Mouse (Mus musculus) hindbrain, embryonic 10.5 days (tissue): ENCODE data around the gene Card19. TPM values are rescaled to one million over a fixed set of nuclear protein-coding genes. Genes with fewer than 3 reads are reported as not detected.

Experiments
- DNase-seq: peaks from one replicate; pipeline ENCODE4 v3.0.0-alpha.2; 2017; ENCODE audit warnings: low spot score
- H3K27ac ChIP-seq: fragments of 300-500 bp; sonication (generic); 2 replicates; pipeline ENCODE4 v1.5.1; 2016; ENCODE audit warnings: mild to moderate bottlenecking, moderate library complexity
- H3K27me3 ChIP-seq: fragments of 300-500 bp; sonication (generic); 2 replicates; pipeline ENCODE4 v1.6.1; 2016; ENCODE audit warnings: mild to moderate bottlenecking; ENCODE audit not compliant: poor library complexity, insufficient read depth, severe bottlenecking
- H3K36me3 ChIP-seq: fragments of 300-500 bp; sonication (generic); 2 replicates; pipeline ENCODE4 v1.6.1; 2016; ENCODE audit warnings: mild to moderate bottlenecking, moderate library complexity
- H3K4me1 ChIP-seq: fragments of 300-500 bp; sonication (generic); replicated peaks from 2 replicates; pipeline ENCODE4 v1.6.1; 2016; ENCODE audit warnings: mild to moderate bottlenecking
- H3K4me3 ChIP-seq: fragments of 300-500 bp; sonication (generic); 2 replicates; pipeline ENCODE4 v1.5.1; 2016; ENCODE audit warnings: mild to moderate bottlenecking, moderate library complexity
- H3K9me3 ChIP-seq: fragments of 300-500 bp; sonication (generic); 2 replicates; pipeline ENCODE4 v1.6.1; 2016; ENCODE audit warnings: mild to moderate bottlenecking, moderate library complexity
- WGBS: fragments of 180-500 bp; shearing (Covaris S2); methylation state at CpG from one replicate; pipeline ENCODE4 v1.1.7; 2016; 5-methylcytosine and 5-hydroxymethylcytosine counted together
- polyA plus RNA-seq: library from polyadenylated mRNA; unstranded; fragments of >200 nt; fragmentation: Nextera tagmentation; extraction: Ambion mirVana; gene quantifications from 2 replicates; pipeline ENCODE4 v1.2.1, GENCODE M21; 2016

Gene Card19
- 25.8 and 27.4 TPM in 2 replicates for polyA plus RNA-seq

DNA sequence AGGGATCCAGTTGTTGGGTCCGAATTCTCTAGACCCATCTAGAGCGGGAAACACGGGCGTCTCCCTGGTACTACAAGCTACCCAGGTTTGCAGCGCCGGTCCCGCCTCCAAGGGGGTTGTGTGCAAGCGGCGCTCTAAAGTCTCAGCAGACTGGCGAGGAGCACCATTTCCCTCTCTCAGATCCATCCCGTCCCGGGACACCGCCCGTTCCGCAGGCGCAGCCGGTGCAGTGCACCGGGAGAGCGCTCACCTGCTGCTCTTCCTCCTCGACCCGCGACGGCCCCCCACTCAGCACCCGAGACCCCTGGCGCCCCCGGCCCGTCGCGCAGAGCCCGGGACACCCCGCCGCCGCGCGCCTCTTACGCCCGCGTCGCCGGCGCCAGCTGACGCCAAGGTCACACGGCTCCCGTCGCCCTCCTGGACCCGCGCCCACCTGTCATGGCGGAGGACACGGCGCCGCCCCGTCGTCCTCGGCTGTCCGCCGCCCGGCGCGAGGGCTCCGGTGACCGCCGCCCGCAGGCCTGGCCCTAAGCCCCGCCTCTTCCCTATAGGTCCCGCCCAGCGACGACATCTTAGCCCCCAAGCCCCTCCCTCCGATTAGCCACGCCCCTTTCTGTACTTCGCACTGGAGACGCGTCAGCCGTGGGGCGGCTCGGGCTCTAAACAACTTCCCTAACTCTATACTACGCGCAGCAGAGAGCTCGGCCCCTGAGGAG lies at the start of gene Card19:
Gene Card19, minus strand, starts transcription at position 534 of the 716 bp plus-strand sequence.
- peak; percentile 92 for DNase-seq
- H3K9me3 ChIP-seq, result no peaks in the 10 kb centered on the region
- peak within 1 kb of the TSS; percentile 85 for H3K4me3 ChIP-seq
- WGBS, result under 1% methylated on average over 78 of the region's 78 CpGs
- peak within 1 kb of the TSS; percentile 87 for H3K27ac ChIP-seq
- peaks cover 49% of the 10 kb centered on the region for H3K4me1 ChIP-seq
- H3K27me3 ChIP-seq, result peaks cover 50% of the 10 kb centered on the region
- H3K36me3 ChIP-seq, result no peaks in the 10 kb centered on the region

DNA sequence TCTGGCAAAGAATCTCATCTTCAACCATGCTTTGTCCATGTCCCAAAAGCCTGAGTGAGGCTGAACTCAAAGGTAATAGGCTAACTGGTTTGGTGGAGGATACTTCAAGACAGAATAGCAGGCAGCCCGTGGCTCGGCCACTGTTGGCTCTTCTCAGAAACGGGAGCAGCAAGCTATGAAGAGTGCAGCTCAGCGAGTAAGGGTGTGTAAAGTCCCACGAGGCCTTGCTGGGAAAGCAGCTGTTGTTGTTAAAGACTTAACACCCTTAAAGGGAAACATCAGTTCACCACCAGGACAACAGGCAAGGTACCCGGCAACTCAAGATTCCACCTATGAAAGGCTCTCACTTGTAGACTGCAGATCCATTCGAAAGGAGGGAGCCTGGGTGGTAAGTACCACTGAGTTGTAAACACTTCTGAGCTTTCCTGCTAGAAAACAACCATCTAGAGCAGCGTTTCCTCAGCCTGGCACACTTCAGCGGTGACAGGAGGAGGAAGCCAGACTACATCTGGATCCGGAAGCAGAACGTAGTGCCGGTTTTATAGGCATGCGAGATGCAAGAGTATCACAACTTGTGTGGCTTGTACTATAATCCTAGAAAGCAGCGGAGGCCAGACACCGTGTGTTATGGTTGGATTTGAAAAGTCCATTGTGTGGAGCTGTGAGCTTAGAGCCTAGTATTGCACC lies 44.3 kb upstream of the Card19 start:
- H3K4me1 ChIP-seq, result peaks cover 19% of the 10 kb centered on the region
- H3K27me3 ChIP-seq, result no peaks in the 10 kb centered on the region
- no peak for DNase-seq
- 84% methylated on average over 15 of the region's 15 CpGs for WGBS
- H3K9me3 ChIP-seq, result no peaks in the 10 kb centered on the region
- peaks cover 4% of the 10 kb centered on the region; the same call in 1 of the 2 replicates for H3K36me3 ChIP-seq
- H3K4me3 ChIP-seq, result no peak overlapping the region
- H3K27ac ChIP-seq, result no peak overlapping the region

DNA sequence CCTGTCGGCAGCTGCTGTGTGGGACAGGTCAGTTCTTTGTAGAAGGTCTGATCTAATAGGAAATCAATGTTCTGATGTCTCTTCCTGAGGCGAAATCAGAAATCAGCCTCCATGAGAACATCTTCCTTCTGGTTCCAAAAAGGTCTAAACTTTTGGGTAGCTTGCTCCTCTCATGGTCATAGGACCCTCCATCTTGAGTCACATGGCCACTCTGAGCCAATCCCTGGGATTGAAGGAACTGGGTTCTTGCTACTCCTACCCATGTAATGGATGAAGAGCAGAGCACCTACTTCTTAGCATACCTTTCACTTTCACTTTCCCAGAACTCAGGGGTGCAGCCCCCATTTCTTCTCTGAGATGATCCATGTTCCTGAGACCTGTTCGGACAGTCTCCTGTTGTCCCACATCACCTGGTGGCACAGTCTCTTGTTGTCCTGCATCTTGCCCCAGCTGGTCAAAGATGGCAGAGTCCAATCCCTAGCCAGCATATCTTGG lies 42.0 kb upstream of the Card19 start:
- Histone ChIP-seq H3K27ac (no peak overlapping the region), H3K36me3 (no peaks in the 10 kb centered on the region), H3K9me3 (no peaks in the 10 kb centered on the region), H3K4me1 (peaks cover 13% of the 10 kb centered on the region), H3K27me3 (no peaks in the 10 kb centered on the region), H3K4me3 (no peak overlapping the region)
- DNase-seq, result no peak
- 83% methylated on average over 3 of the region's 3 CpGs for WGBS

DNA sequence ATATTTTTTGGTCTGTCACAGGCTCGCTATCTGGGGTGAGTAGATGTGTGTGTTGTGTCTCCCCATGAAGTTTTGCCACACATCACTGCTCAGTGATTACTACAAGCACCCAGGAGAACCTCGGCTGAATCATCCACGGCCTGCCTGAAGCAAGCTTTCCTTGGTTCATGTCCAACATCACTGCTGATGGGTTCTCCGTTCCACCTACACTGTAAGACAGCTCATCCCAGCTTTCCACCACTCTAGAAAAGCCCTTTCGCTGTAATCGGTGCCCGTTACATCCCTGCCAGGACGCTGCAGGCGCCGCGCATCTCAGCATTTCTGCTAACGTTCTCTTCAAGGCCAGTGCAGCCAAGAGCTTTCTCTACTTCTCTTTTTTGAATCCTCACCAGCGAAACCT lies 36.9 kb upstream of the Card19 start:
- DNase-seq, result no peak
- Histone ChIP-seq H3K27me3 (peaks cover 30% of the 10 kb centered on the region), H3K4me3 (no peak overlapping the region), H3K4me1 (peaks cover 27% of the 10 kb centered on the region), H3K36me3 (no peaks in the 10 kb centered on the region), H3K27ac (no peak overlapping the region), H3K9me3 (no peaks in the 10 kb centered on the region)
- 92% methylated on average over 13 of the region's 13 CpGs for WGBS

DNA sequence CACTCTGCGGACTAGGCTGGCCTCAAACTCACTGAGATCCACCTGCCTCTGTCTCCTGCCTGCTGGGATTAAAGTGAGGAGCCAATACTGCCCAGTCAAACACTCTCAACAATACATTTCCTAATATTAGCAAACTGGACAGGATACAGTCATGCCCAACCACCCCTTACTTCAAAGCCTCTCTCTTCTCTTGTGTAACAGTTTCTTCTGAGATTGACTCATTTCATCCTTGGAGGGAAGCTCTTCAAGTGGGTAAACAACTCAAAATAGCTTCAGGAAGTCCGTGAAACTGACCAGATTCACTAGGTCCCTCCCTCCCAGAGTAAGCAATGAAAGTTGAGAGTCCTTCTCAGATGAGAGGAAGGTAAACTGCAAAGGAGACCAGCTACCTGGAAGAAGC lies 36.3 kb upstream of the Card19 start:
- DNase-seq, result no peak
- H3K27ac ChIP-seq, result no peak overlapping the region
- H3K4me3 ChIP-seq, result no peak overlapping the region
- no peaks in the 10 kb centered on the region for H3K36me3 ChIP-seq
- H3K27me3 ChIP-seq, result peaks cover 37% of the 10 kb centered on the region
- no peaks in the 10 kb centered on the region for H3K9me3 ChIP-seq
- 80% methylated on average over 2 of the region's 2 CpGs for WGBS
- peaks cover 27% of the 10 kb centered on the region for H3K4me1 ChIP-seq

DNA sequence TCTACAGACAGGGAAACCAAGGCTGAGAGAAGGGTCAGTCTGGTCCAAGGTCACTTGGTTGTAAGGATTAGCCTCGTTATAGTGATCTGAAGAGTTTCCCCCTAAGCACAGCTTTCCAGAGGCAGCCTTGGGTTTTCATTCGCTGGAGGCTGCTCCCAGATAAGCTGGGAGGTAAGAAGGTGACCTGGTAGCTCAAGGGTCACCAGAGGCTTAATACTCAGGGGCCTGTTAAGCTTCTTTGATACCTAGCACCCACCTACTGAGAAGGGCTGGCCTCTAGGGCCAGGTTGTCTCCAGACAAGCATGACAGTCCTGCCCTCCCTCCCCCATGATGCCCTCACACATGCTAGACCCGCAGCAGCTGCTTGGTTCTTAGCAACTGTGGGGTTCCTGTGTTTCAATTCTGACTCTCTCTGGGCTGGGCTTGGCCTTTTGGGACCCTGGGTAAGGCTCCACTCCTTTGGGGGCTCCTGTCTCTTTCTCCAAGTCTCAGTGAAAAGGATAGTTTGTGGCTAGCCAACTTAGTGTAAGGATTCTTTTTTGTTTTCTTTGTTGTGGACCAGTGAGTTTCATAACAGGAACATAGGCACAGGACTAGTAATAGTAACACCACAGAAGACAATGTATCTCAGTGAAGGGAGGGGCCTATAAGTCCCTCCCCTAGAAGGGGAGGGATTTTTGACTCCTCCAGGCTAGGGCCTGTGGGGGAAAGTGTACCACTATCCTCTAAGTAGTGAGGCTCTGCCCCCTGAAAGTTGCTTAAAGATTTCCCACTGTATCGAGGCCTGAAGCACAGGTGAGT lies 35.1 kb upstream of the Card19 start:
- Histone ChIP-seq H3K9me3 (no peaks in the 10 kb centered on the region), H3K36me3 (no peaks in the 10 kb centered on the region), H3K27ac (no peak overlapping the region), H3K4me3 (no peak overlapping the region), H3K4me1 (peaks cover 25% of the 10 kb centered on the region), H3K27me3 (peaks cover 49% of the 10 kb centered on the region)
- WGBS, result 31% methylated on average over 4 of the region's 4 CpGs
- no peak for DNase-seq

DNA sequence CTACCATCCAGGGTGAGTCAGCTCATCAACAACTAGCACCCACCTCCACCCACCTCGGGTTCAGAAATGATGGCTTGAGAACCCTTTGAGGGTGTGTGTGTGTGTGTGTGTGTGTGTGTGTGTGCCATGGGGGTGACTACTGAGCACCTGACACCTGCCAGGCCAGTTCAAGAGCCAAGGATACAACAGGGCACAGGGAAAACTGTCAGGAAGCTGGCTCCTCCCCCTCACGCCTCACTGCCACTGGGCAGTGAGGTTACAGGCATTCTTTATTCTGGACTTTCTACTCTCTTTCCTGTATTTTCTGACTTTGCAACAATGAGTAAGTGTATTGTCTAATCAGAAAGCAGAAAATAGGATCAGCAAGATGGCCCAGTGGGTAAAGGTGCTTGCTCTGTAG lies 33.8 kb upstream of the Card19 start:
- Histone ChIP-seq H3K4me3 (no peak overlapping the region), H3K27ac (no peak overlapping the region), H3K4me1 (peaks cover 33% of the 10 kb centered on the region), H3K9me3 (no peaks in the 10 kb centered on the region), H3K36me3 (no peaks in the 10 kb centered on the region), H3K27me3 (peaks cover 60% of the 10 kb centered on the region)
- DNase-seq, result no peak
- WGBS, result 67% methylated on average over 2 of the region's 2 CpGs

DNA sequence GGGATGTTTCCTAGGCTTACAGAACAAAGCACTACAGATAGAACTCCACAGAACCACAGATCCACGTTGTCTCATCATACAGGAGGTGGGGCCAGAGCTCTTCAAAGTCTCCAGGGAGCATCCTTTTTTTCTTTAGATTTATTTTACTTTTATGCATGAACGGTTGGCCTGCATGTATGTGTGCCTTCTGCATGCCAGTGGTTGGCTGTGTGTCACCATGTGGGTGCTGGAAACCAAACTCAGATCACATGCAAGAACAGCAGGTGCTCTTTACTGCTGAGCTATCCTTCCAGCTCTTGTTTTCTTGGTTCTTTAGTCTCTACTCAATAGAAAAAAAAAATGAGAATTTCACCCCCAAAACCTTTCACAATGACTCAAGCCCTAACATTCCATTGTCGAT lies 33.1 kb upstream of the Card19 start:
- no peaks in the 10 kb centered on the region for H3K36me3 ChIP-seq
- peaks cover 66% of the 10 kb centered on the region for H3K27me3 ChIP-seq
- 66% methylated on average over 3 of the region's 3 CpGs for WGBS
- no peaks in the 10 kb centered on the region for H3K9me3 ChIP-seq
- H3K27ac ChIP-seq, result no peak overlapping the region
- H3K4me1 ChIP-seq, result peaks cover 33% of the 10 kb centered on the region
- H3K4me3 ChIP-seq, result no peak overlapping the region
- no peak for DNase-seq

DNA sequence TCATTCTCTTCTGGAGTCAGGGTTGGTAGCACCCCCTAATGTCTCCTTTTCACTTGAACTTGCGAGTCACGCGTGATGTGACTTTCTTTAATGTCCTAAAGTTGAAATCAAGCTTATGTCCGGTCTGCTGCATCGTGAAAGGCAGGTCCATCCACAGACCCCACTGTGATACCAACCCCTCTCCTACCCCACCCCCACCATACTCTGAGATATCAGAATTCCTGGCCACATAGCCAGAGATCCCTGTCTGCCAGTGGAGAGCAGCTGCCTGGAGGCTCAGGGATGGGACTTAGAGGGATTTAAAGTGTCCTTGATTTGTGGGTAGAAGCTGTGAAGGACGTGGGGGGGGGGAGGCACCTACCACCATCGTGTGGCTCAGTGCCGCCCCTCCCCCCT lies 32.6 kb upstream of the Card19 start, which contains the start of gene Susd3:
Gene Susd3, minus strand, starts transcription at position 240 of the 396 bp plus-strand sequence.
- Histone ChIP-seq H3K27ac (peak within 1 kb of the TSS; percentile 6; the same call in 1 of the 2 replicates), H3K4me1 (peaks cover 33% of the 10 kb centered on the region), H3K4me3 (peak within 1 kb of the TSS; percentile 53), H3K9me3 (no peaks in the 10 kb centered on the region), H3K36me3 (no peaks in the 10 kb centered on the region), H3K27me3 (peaks cover 68% of the 10 kb centered on the region)
- WGBS, result 18% methylated on average over 8 of the region's 8 CpGs
- DNase-seq, result no peak

DNA sequence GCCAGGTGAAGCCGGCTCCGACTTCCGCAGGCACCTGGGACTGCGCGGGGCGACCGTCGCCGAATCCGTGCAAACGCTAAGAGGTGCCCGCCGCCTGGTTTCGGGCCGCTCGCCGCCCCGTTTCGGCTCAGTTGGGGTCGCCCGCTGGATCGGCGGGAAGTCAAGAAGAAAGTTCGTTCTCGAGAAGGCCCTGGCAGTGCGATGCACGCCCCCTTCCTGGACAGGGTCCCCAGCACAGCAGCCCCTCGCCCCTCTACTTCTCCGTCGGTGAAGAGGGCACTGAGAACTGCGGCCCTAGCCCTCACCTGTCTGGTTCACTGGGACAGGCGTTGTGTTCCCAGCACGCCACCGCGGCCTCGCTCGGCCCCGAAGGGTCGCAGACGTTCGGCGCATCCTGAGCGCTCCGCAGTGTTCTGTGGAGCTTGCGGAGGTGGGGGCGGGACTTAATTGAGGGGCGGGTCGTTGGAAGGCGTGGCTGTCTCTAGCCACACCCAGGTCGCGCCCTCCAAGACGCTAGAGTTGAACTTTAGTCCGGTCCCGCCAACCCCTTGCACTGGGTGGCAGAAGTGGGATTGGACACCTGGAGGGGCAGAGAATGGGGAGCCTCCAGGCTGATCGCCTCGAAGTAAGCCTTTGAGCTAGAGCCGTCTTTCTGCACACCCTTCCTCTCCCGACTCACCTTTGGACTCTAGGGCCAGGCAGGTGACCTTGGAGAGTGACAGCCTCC lies 32.1 kb upstream of the Card19 start:
- peak; percentile 57 for DNase-seq
- H3K27me3 ChIP-seq, result peaks cover 68% of the 10 kb centered on the region
- peaks cover 33% of the 10 kb centered on the region for H3K4me1 ChIP-seq
- no peaks in the 10 kb centered on the region for H3K9me3 ChIP-seq
- H3K27ac ChIP-seq, result peak overlapping the region; percentile 6; the same call in 1 of the 2 replicates
- no peaks in the 10 kb centered on the region for H3K36me3 ChIP-seq
- WGBS, result 2% methylated on average over 58 of the region's 58 CpGs
- H3K4me3 ChIP-seq, result peak overlapping the region; percentile 53

DNA sequence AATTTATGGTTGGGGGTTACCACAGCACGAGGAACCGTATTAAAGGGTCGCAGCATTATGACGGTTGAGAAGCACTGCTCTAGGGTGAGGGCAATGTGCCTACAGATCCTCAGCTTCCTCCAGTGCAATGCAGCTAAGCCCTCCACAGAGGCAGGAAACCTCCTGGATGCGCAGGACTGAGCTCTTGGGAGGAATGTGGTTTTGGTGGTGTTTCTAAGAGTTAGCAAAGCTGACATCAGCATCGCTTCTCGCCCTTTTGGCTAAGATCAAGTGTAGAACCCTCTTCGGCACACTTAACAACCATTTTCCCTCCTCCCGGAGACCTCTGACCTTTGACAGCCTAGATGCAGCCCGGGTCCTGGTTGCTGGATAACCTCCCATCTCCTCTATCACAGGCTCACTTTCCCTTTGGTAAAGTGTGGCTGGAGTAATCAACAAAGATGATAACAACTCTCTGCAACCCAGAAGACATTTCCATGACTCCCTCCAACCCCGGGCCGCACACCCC lies 31.4 kb upstream of the Card19 start:
- peak overlapping the region; percentile 53 for H3K4me3 ChIP-seq
- H3K4me1 ChIP-seq, result peaks cover 33% of the 10 kb centered on the region
- H3K9me3 ChIP-seq, result no peaks in the 10 kb centered on the region
- 31% methylated on average over 12 of the region's 12 CpGs for WGBS
- H3K27ac ChIP-seq, result peak overlapping the region; percentile 6; the same call in 1 of the 2 replicates
- no peaks in the 10 kb centered on the region for H3K36me3 ChIP-seq
- peaks cover 68% of the 10 kb centered on the region for H3K27me3 ChIP-seq
- DNase-seq, result no peak

DNA sequence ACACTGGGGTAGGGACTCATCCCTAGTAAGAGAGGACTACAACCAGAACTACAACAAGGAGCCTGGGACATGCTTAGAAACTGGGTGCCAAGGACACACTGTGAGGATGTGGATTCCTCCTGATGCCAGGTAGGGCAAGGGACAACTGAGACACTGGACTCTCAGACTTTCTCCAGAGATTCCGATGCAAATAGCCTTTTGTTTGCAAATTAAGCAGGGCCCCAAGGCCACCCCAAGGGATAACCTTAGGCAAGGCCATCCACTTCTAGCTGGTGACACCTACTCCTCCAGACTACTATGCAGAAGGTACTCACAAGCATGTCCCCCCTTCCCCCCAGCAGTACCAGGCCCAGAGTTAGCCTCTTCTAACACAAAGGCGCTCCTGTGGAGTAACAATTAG lies 30.8 kb upstream of the Card19 start:
- no peaks in the 10 kb centered on the region for H3K9me3 ChIP-seq
- H3K4me3 ChIP-seq, result no peak overlapping the region
- peaks cover 62% of the 10 kb centered on the region for H3K27me3 ChIP-seq
- no peak overlapping the region for H3K27ac ChIP-seq
- H3K4me1 ChIP-seq, result peaks cover 33% of the 10 kb centered on the region
- DNase-seq, result no peak
- no peaks in the 10 kb centered on the region for H3K36me3 ChIP-seq
- WGBS, result 66% methylated on average over 2 of the region's 2 CpGs
